Mouse (Mus musculus): Measurements from ENCODE around the gene Oip5. TPM values are rescaled to one million over a fixed set of nuclear protein-coding genes. Genes with fewer than 3 reads are reported as not detected.

Oip5 gene
- 0.93 TPM for polyA plus RNA-seq (2017; shearing (Covaris generic))

GRCm38 (mm10) chr2:119618199-119618982, at the start of gene Oip5, which contains the start of gene Nusap1:
TSS of gene Oip5 (minus strand) at chr2:119618469.
TSS of gene Nusap1 (plus strand) at chr2:119618298.

GRCm38 (mm10) chr2:119662220-119663182, 44.2 kb upstream of the Oip5 start, which contains the start of gene Ndufaf1:
TSS of gene Ndufaf1 (minus strand) at chr2:119662827.

Other genes with a start within 250 kb of the Oip5 start
- 6.4 TPM for gene Ino80, start 140.8 kb downstream of the Oip5 start, polyA plus RNA-seq (2017; shearing (Covaris generic))
- 0.07 TPM for gene Exd1, start 70.8 kb downstream of the Oip5 start, polyA plus RNA-seq (2017; shearing (Covaris generic))
- gene Chp1, start 70.8 kb downstream of the Oip5 start, polyA plus RNA-seq (2017; shearing (Covaris generic)): 103 TPM
- gene Nusap1, start 171 bp downstream of the Oip5 start, polyA plus RNA-seq (2017; shearing (Covaris generic)): 0.68 TPM
- 9.8 TPM for gene Ndufaf1, start 44.4 kb upstream of the Oip5 start, polyA plus RNA-seq (2017; shearing (Covaris generic))
- 94.2 TPM for gene Rtf1, start 56.6 kb upstream of the Oip5 start, polyA plus RNA-seq (2017; shearing (Covaris generic))
- gene Itpka, start 123.9 kb upstream of the Oip5 start, polyA plus RNA-seq (2017; shearing (Covaris generic)): 0.25 TPM
- gene Ltk, start 142.0 kb upstream of the Oip5 start, polyA plus RNA-seq (2017; shearing (Covaris generic)): not detected
- gene Rpap1, start 169.1 kb upstream of the Oip5 start, polyA plus RNA-seq (2017; shearing (Covaris generic)): 28.7 TPM
- gene Tyro3, start 179.3 kb upstream of the Oip5 start, polyA plus RNA-seq (2017; shearing (Covaris generic)): 3.2 TPM

All from naive thymus-derived CD4-positive, alpha-beta T cell, adult 5 months (primary cell).